Mouse (Mus musculus): Measurements from ENCODE around the gene Scgb1a1. TPM values are rescaled to one million over a fixed set of nuclear protein-coding genes. Genes with fewer than 3 reads are reported as not detected.

The Scgb1a1 gene
- polyA plus RNA-seq, 1 experiment from 2014 or later = not detected

DNA sequence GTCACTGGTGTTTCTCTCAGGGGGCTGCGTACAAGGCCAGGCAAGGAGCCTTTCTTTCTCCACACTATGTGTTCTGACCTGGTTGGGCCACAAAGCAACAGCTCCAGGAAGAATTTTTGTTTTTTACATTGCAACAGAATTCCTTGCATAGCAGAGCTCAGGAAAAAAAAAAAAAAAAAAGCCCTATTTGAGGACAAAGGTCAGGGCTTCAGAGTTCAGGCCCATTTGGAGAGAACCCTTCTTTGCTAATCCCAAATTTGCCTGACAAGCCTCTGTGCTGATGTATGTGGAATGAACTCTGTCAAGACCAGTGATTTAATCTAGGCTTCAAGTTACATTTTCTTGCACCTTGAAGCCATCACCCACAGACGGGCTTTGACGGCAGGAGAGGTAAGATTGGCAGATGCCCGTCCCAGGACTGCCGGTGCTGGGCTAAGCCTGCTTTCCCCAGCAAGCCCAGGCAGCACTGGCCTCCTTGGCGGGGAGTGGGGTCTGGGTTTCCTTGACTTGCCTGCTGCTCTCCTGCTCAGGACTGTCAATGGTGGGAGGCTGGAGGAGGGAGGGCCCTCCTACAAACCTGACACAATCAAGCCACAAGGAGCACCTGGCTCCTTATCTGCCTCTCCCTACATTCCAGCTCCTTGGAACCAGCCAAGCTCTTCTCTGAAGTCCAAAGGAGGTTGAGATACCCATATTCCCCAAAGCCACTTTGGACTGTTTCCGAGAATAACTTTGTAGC, 40.4 kb downstream of the Scgb1a1 start:
- Histone ChIP-seq H3K4me1 (replicated peaks) (peaks cover 13% of the 10 kb centered on the region), H3K36me3 (no peaks in the 10 kb centered on the region), H3K9me3 (no peaks in the 10 kb centered on the region), H3K27ac (peak overlapping the region; percentile 60), H3K4me3 (replicated peaks) (no peak overlapping the region), H3K9ac (no peak overlapping the region), H3K27me3 (replicated peaks) (no peaks in the 10 kb centered on the region), H3K4me2 (replicated peaks) (no peak overlapping the region)
- peak; percentile 77 for ATAC-seq
- 51% methylated on average over 7 of the region's 7 CpGs for WGBS

- peaks cover 19% of the 10 kb centered on the region for H3K4me1 ChIP-seq (replicated peaks)
- no peak for ATAC-seq
Measured at GRCm38 (mm10) chr19:9044291-9044690, 43.5 kb downstream of the Scgb1a1 start.

DNA sequence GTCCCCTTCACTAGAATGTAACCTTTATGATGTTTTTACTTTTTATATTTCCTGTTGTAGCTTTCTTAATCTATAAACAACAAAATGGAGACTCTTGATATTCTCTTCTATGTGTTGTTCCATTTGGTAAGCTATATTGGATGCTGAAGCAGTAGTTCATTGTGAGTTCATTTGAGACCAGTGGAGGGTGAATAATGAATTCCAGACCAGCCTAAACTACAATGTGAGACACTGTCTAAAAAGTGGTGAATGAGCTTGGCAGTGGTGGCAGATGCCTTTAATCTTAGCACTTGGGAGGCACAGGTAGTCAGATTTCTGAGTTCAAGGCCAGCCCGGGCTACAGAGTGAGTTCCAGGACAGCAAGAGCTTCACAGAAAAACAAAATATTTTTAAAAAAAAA, 44.6 kb downstream of the Scgb1a1 start:
- no peaks in the 10 kb centered on the region for H3K27me3 ChIP-seq (replicated peaks)
- H3K9ac ChIP-seq = no peak overlapping the region
- peaks cover 19% of the 10 kb centered on the region for H3K4me1 ChIP-seq (replicated peaks)
- H3K9me3 ChIP-seq = no peaks in the 10 kb centered on the region
- H3K36me3 ChIP-seq = no peaks in the 10 kb centered on the region
- H3K4me2 ChIP-seq (replicated peaks) = no peak overlapping the region
- no peak overlapping the region for H3K4me3 ChIP-seq (replicated peaks)
- H3K27ac ChIP-seq = no peak overlapping the region
- 85% methylated on average over 1 of the region's 1 CpGs for WGBS
- ATAC-seq = no peak

More at GRCm38 (mm10) chr19:9044291-9044690, 43.5 kb downstream of the Scgb1a1 start:
- no peak overlapping the region for H3K4me3 ChIP-seq (replicated peaks)
- WGBS = 72% methylated on average over 4 of the region's 4 CpGs
- no peak overlapping the region for H3K9ac ChIP-seq
- no peaks in the 10 kb centered on the region for H3K36me3 ChIP-seq
- no peaks in the 10 kb centered on the region for H3K9me3 ChIP-seq
- no peaks in the 10 kb centered on the region for H3K27me3 ChIP-seq (replicated peaks)
- H3K27ac ChIP-seq = no peak overlapping the region
- no peak overlapping the region for H3K4me2 ChIP-seq (replicated peaks)

GRCm38 (mm10) chr19:9041074-9041473, 46.7 kb downstream of the Scgb1a1 start:
- peaks cover 6% of the 10 kb centered on the region; the same call in 1 of the 2 replicates for H3K4me1 ChIP-seq (replicated peaks)
- H3K4me2 ChIP-seq (replicated peaks) = no peak overlapping the region
- H3K27ac ChIP-seq = no peak overlapping the region
- no peaks in the 10 kb centered on the region for H3K36me3 ChIP-seq
- H3K27me3 ChIP-seq (replicated peaks) = no peaks in the 10 kb centered on the region
- H3K4me3 ChIP-seq (replicated peaks) = no peak overlapping the region
- no peaks in the 10 kb centered on the region for H3K9me3 ChIP-seq
- no peak for ATAC-seq
- H3K9ac ChIP-seq = no peak overlapping the region

DNA sequence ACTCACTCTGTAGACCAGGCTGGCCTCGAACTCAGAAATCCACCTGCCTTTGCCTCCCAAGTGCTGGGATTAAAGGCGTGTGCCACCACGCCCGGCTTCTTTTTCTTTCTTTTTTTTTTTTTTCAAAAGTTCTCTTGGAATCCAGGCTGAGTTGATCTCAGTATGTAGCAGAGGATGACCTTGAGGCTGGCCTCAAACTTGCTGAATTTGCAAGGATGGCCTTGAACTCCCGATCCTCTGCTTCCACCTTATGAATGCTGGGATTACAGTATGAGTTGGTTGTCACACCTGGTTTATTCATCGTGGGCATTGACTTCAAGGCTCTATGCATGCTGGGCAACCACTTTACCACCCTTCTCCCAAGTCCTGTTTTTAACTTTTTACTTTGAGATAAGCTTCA, 47.1 kb downstream of the Scgb1a1 start:
- Histone ChIP-seq H3K27ac (no peak overlapping the region), H3K36me3 (no peaks in the 10 kb centered on the region), H3K4me2 (replicated peaks) (no peak overlapping the region), H3K9me3 (no peaks in the 10 kb centered on the region), H3K4me3 (replicated peaks) (no peak overlapping the region), H3K9ac (no peak overlapping the region), H3K4me1 (replicated peaks) (peaks cover 6% of the 10 kb centered on the region; the same call in 1 of the 2 replicates), H3K27me3 (replicated peaks) (no peaks in the 10 kb centered on the region)
- 87% methylated on average over 6 of the region's 6 CpGs for WGBS
- ATAC-seq = no peak

GRCm38 (mm10) chr19:9039928-9040327, 47.8 kb downstream of the Scgb1a1 start:
- no peaks in the 10 kb centered on the region for H3K9me3 ChIP-seq
- H3K4me1 ChIP-seq (replicated peaks) = peaks cover 6% of the 10 kb centered on the region; the same call in 1 of the 2 replicates
- H3K4me3 ChIP-seq (replicated peaks) = no peak overlapping the region
- H3K4me2 ChIP-seq (replicated peaks) = 0 out of 2 replicates have a peak overlapping the region, but pooled peaks have one; percentile 3
- H3K27me3 ChIP-seq (replicated peaks) = no peaks in the 10 kb centered on the region
- WGBS = 35% methylated on average over 7 of the region's 7 CpGs
- H3K27ac ChIP-seq = no peak overlapping the region
- ATAC-seq = peak; percentile 70; the same call in 1 of the 2 replicates
- no peaks in the 10 kb centered on the region for H3K36me3 ChIP-seq
- H3K9ac ChIP-seq = no peak overlapping the region

GRCm38 (mm10) chr19:9039266-9039665, 48.5 kb downstream of the Scgb1a1 start:
- H3K9ac ChIP-seq = no peak overlapping the region
- H3K27ac ChIP-seq = no peak overlapping the region
- peak; percentile 43; the same call in 1 of the 2 replicates for ATAC-seq
- peaks cover 6% of the 10 kb centered on the region for H3K4me1 ChIP-seq (replicated peaks)
- H3K36me3 ChIP-seq = no peaks in the 10 kb centered on the region
- WGBS = 48% methylated on average over 4 of the region's 4 CpGs
- no peaks in the 10 kb centered on the region for H3K27me3 ChIP-seq (replicated peaks)
- no peaks in the 10 kb centered on the region for H3K9me3 ChIP-seq
- 0 out of 2 replicates have a peak overlapping the region, but pooled peaks have one; percentile 3 for H3K4me2 ChIP-seq (replicated peaks)
- no peak overlapping the region for H3K4me3 ChIP-seq (replicated peaks)

- Histone ChIP-seq H3K9ac (no peak overlapping the region), H3K27ac (no peak overlapping the region), H3K4me1 (replicated peaks) (peaks cover 6% of the 10 kb centered on the region), H3K36me3 (no peaks in the 10 kb centered on the region), H3K9me3 (no peaks in the 10 kb centered on the region), H3K27me3 (replicated peaks) (no peaks in the 10 kb centered on the region), H3K4me2 (replicated peaks) (no peak overlapping the region), H3K4me3 (replicated peaks) (no peak overlapping the region)
- 64% methylated on average over 3 of the region's 3 CpGs for WGBS
- no peak for ATAC-seq
Measured at GRCm38 (mm10) chr19:9038136-9038535, 49.6 kb downstream of the Scgb1a1 start.

- no peak for ATAC-seq
Measured at GRCm38 (mm10) chr19:9035101-9035500, 52.7 kb downstream of the Scgb1a1 start.

GRCm38 (mm10) chr19:9034480-9034879, 53.3 kb downstream of the Scgb1a1 start:
- Histone ChIP-seq H3K4me3 (replicated peaks) (no peak overlapping the region), H3K27ac (no peak overlapping the region), H3K9me3 (no peaks in the 10 kb centered on the region), H3K27me3 (replicated peaks) (no peaks in the 10 kb centered on the region), H3K4me2 (replicated peaks) (no peak overlapping the region), H3K4me1 (replicated peaks) (peaks cover 3% of the 10 kb centered on the region), H3K9ac (no peak overlapping the region), H3K36me3 (no peaks in the 10 kb centered on the region)
- WGBS = 83% methylated on average over 3 of the region's 3 CpGs
- no peak for ATAC-seq

More at GRCm38 (mm10) chr19:9035101-9035500, 52.7 kb downstream of the Scgb1a1 start:
- Histone ChIP-seq H3K4me2 (replicated peaks) (no peak overlapping the region), H3K4me3 (replicated peaks) (no peak overlapping the region), H3K4me1 (replicated peaks) (peaks cover 9% of the 10 kb centered on the region), H3K9me3 (no peaks in the 10 kb centered on the region), H3K36me3 (no peaks in the 10 kb centered on the region), H3K9ac (no peak overlapping the region), H3K27me3 (replicated peaks) (no peaks in the 10 kb centered on the region), H3K27ac (no peak overlapping the region)
- WGBS = 62% methylated on average over 3 of the region's 3 CpGs

Other genes starting within 250 kb of the Scgb1a1 start
- gene Gng3, start 248.8 kb downstream of the Scgb1a1 start, polyA plus RNA-seq (2015; fragmentation: Nextera tagmentation; extraction: Ambion mirVana) = 16.0 and 17.3 TPM in 2 replicates
- gene Lrrn4cl, start 237.2 kb downstream of the Scgb1a1 start, polyA plus RNA-seq (2015; fragmentation: Nextera tagmentation; extraction: Ambion mirVana) = 1.6 and 2.0 TPM in 2 replicates
- gene Ubxn1, start 216.5 kb downstream of the Scgb1a1 start, polyA plus RNA-seq (2015; fragmentation: Nextera tagmentation; extraction: Ambion mirVana) = 163 and 167 TPM in 2 replicates
- gene Uqcc3, start 207.0 kb downstream of the Scgb1a1 start, polyA plus RNA-seq (2015; fragmentation: Nextera tagmentation; extraction: Ambion mirVana) = 62.7 and 63.9 TPM in 2 replicates
- 72.5 and 95.3 TPM in 2 replicates for gene Lbhd1, start 204.2 kb downstream of the Scgb1a1 start, polyA plus RNA-seq (2015; fragmentation: Nextera tagmentation; extraction: Ambion mirVana)
- not detected in 2 replicates for gene Gm49403, start 204.0 kb downstream of the Scgb1a1 start, polyA plus RNA-seq (2015; fragmentation: Nextera tagmentation; extraction: Ambion mirVana)
- gene 1810009A15Rik, start 199.1 kb downstream of the Scgb1a1 start, polyA plus RNA-seq (2015; fragmentation: Nextera tagmentation; extraction: Ambion mirVana) = 86.5 and 95.2 TPM in 2 replicates
- not detected in 2 replicates for gene Gm49416, start 199.0 kb downstream of the Scgb1a1 start, polyA plus RNA-seq (2015; fragmentation: Nextera tagmentation; extraction: Ambion mirVana)
- gene Ints5, start 195.0 kb downstream of the Scgb1a1 start, polyA plus RNA-seq (2015; fragmentation: Nextera tagmentation; extraction: Ambion mirVana) = 40.0 and 41.5 TPM in 2 replicates
- gene Ganab, start 189.9 kb downstream of the Scgb1a1 start, polyA plus RNA-seq (2015; fragmentation: Nextera tagmentation; extraction: Ambion mirVana) = 92.6 and 93.3 TPM in 2 replicates
- 40.0 and 44.7 TPM in 2 replicates for gene B3gat3, start 167.6 kb downstream of the Scgb1a1 start, polyA plus RNA-seq (2015; fragmentation: Nextera tagmentation; extraction: Ambion mirVana)
- 2.7 and 3.3 TPM in 2 replicates for gene Rom1, start 158.6 kb downstream of the Scgb1a1 start, polyA plus RNA-seq (2015; fragmentation: Nextera tagmentation; extraction: Ambion mirVana)
- 24.2 and 28.4 TPM in 2 replicates for gene Eml3, start 158.4 kb downstream of the Scgb1a1 start, polyA plus RNA-seq (2015; fragmentation: Nextera tagmentation; extraction: Ambion mirVana)
- gene Mta2, start 146.1 kb downstream of the Scgb1a1 start, polyA plus RNA-seq (2015; fragmentation: Nextera tagmentation; extraction: Ambion mirVana) = 130 and 139 TPM in 2 replicates
- gene Tut1, start 134.1 kb downstream of the Scgb1a1 start, polyA plus RNA-seq (2015; fragmentation: Nextera tagmentation; extraction: Ambion mirVana) = 29.7 and 30.4 TPM in 2 replicates
- gene Eef1g, start 120.9 kb downstream of the Scgb1a1 start, polyA plus RNA-seq (2015; fragmentation: Nextera tagmentation; extraction: Ambion mirVana) = 436 and 453 TPM in 2 replicates
- gene Ahnak, start 98.7 kb downstream of the Scgb1a1 start, polyA plus RNA-seq (2015; fragmentation: Nextera tagmentation; extraction: Ambion mirVana) = 22.4 and 25.0 TPM in 2 replicates
- 10.4 and 12.6 TPM in 2 replicates for gene Asrgl1, start 47.7 kb upstream of the Scgb1a1 start, polyA plus RNA-seq (2015; fragmentation: Nextera tagmentation; extraction: Ambion mirVana)

Measured in intestine, embryonic 15.5 days (tissue).